Mouse (Mus musculus) G1E (cell line): ENCODE data around the gene Csnk1g2.

Experiments used
- CTCF ChIP-seq: IDR thresholded peaks from 2 replicates; pipeline ENCODE4 v1.5.1; 2012; ENCODE audit warnings: low read depth, low read length, inconsistent platforms, mixed read lengths
- GATA1 ChIP-seq: IDR thresholded peaks from 2 replicates; pipeline ENCODE4 v1.6.1; 2012; ENCODE audit warnings: borderline replicate concordance, low read length, inconsistent platforms, mixed read lengths
- GATA2 ChIP-seq: IDR thresholded peaks from 2 replicates; pipeline ENCODE4 v1.6.1; 2012; ENCODE audit warnings: low read depth, low read length, inconsistent platforms, borderline replicate concordance
- POLR2AphosphoS5 ChIP-seq: IDR thresholded peaks from 2 replicates; pipeline ENCODE4 v1.6.1; 2012; ENCODE audit warnings: low read depth, low read length, inconsistent platforms; ENCODE audit not compliant: insufficient replicate concordance
- TAL1 ChIP-seq: conservative IDR thresholded peaks from 2 replicates; pipeline ENCODE4 v1.6.1; 2012; ENCODE audit warnings: low read depth, low read length, inconsistent platforms, mixed read lengths

- TF ChIP-seq TAL1, result no peak
- no peak for TF ChIP-seq GATA1
- TF ChIP-seq CTCF, result peak; percentile 34
- no peak for TF ChIP-seq POLR2AphosphoS5
- TF ChIP-seq GATA2, result no peak
Measured at GRCm38 (mm10) chr10:80659213-80659612, 36.6 kb downstream of the Csnk1g2 start.
